Mouse (Mus musculus): ENCODE results near the gene Tbc1d32. TPM values are rescaled to one million over a fixed set of nuclear protein-coding genes. Genes with fewer than 3 reads are reported as not detected.

Tbc1d32 gene
- polyA plus RNA-seq, 1 experiment from 2014 or later: 4.8 TPM

GRCm38 (mm10) chr10:55978001-55978400 is 250.5 kb downstream of the Tbc1d32 start:
- ATAC-seq (ENCODE audit: insufficient number of reproducible peaks, insufficient read depth, low FRiP score, low TSS enrichment): no peak
- no peaks in the 10 kb centered on the region for H3K9me3 ChIP-seq
- 78% methylated on average over 7 of the region's 7 CpGs for WGBS

More at GRCm38 (mm10) chr10:55978001-55978400, 250.5 kb downstream of the Tbc1d32 start:
- no peaks in the 10 kb centered on the region for H3K4me1 ChIP-seq
- H3K27ac ChIP-seq: no peak overlapping the region
- H3K4me3 ChIP-seq: no peak overlapping the region
- H3K9ac ChIP-seq: no peak overlapping the region
- H3K4me2 ChIP-seq (replicated peaks): no peak overlapping the region
- H3K27me3 ChIP-seq: no peaks in the 10 kb centered on the region
- H3K36me3 ChIP-seq: no peaks in the 10 kb centered on the region

Other genes with a start within 250 kb of the Tbc1d32 start
- 12.3 and 13.7 TPM in 2 replicates for gene Msl3l2, start 121.8 kb downstream of the Tbc1d32 start, polyA plus RNA-seq (2016; fragmentation: Nextera tagmentation; extraction: Ambion mirVana)
- gene Gja1, start 148.6 kb upstream of the Tbc1d32 start, polyA plus RNA-seq (2016; fragmentation: Nextera tagmentation; extraction: Ambion mirVana): 246 and 302 TPM in 2 replicates

Data from embryonic facial prominence, embryonic 12.5 days (tissue).